Mouse (Mus musculus) adrenal gland, postnatal 25 days (tissue): Measurements from ENCODE around the gene Palm2. TPM values are rescaled to one million over a fixed set of nuclear protein-coding genes. Genes with fewer than 3 reads are reported as not detected.
A peak's percentile ranks its signal among the peaks of the same experiment; 100 is the strongest.

ENCODE experiments used
- DNase-seq: peaks from one replicate; pipeline ENCODE4 v3.0.0; 2021; ENCODE audit warnings: mixed read lengths
- total RNA-seq: library from RNA; stranded (reverse); gene quantifications from 2 replicates; pipeline ENCODE4 v1.2.3, GENCODE M21; 2021

Palm2 gene
- total RNA-seq, 1 experiment from 2014 or later: 84.0 TPM

GRCm38 (mm10) chr4:57514003-57514937, 80.2 kb downstream of the Palm2 start:
- DNase-seq: no peak

DNA sequence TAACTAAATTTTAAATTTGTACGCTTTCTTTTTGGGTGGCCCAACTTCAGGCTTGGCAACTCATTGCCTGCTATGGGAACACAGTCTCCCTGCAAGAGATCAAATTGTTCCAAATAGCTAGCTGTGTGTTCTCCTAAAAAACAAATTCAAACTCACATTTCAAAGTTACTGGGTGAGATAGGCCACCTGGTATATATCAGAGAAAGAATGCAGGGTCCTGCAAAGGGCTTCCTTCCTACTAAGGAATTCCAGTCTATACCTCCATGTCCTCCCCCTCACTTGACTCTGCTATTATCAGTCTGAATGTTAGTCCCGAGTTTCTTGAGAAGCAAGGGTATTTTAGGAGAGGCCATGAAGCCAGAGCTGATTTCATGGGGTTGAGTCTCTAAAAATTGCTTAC, 81.3 kb downstream of the Palm2 start:
- no peak for DNase-seq

GRCm38 (mm10) chr4:57523456-57523855, 89.4 kb downstream of the Palm2 start:
- DNase-seq: no peak

GRCm38 (mm10) chr4:57524461-57524860, 90.4 kb downstream of the Palm2 start:
- no peak for DNase-seq

DNA sequence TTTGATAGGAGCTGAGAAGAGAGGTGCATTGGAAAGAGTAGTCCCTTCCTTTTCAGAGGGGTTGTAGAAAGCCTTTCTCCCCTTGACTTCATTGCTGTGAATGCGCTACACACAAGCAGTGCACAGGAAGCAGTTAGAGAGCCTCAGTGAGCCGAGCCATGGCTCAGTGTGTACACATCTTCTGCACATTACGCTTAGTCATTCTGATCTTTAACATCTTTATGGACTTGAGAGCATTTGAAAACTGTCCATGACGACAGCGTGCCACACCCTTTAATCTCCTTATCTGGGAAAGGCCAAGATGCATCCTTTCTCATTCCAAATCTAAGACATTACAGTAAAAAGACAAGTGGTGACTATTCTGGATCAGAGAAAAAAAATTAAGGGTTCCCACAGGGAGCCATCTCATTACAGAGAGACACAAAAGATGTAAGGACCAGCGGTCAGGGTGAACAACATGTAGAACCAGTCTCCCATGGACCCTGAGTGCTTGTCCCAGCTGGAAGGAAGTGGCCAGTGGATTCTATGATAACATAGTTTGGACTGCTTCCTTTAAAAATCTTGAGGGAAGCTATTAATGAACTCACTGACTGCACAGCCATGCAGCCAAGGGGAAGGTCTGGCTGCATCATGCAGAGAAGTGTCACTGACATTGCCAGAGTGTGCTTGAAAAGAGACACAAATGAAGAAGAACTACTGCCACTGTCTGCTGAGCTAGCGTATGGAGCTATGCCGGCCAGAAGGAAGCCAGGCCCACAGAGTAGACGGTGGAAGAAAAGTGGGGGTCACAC, 91.4 kb downstream of the Palm2 start:
- no peak for DNase-seq

- DNase-seq: no peak
These were observed 94.2 kb downstream of the Palm2 start for GRCm38 (mm10) chr4:57528296-57528695.

- DNase-seq: no peak
These were observed 99.6 kb downstream of the Palm2 start for GRCm38 (mm10) chr4:57533686-57534085.

- no peak for DNase-seq
These were observed 100.2 kb downstream of the Palm2 start for GRCm38 (mm10) chr4:57534232-57534631.

GRCm38 (mm10) chr4:57535087-57535486, 101.0 kb downstream of the Palm2 start:
- DNase-seq: no peak

DNA sequence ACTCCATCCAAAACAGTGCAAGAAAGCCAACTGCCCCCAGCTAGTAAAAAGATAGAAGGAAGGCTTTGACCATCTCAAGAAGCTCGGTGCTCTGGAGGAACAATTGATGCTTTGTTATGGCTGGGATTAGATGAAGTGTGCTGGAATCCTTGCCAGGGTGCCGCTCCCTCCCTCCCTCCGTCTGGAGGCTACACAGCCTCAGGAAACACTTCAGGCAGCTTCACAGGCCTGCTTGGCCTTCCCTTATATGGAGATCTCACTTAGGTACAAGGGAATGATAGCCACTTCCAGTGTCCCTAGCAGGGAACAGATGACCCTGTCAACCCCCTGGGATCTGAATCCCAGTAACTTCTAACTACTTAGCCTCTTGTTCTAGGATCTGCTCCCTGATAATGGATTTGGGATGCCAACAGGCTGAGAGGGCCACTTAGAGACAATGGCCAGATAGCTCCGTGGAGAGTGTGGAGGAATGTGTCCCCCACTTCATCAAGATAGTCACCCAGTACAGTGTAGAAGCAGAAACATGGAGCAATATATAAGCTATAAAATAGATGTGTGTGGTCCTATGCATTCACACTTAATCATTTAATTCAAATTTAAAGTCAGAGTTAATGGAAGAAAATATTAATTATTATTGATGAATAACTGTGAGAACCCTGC, 104.1 kb downstream of the Palm2 start:
- no peak for DNase-seq

GRCm38 (mm10) chr4:57543692-57544256, 109.7 kb downstream of the Palm2 start:
- no peak for DNase-seq

DNA sequence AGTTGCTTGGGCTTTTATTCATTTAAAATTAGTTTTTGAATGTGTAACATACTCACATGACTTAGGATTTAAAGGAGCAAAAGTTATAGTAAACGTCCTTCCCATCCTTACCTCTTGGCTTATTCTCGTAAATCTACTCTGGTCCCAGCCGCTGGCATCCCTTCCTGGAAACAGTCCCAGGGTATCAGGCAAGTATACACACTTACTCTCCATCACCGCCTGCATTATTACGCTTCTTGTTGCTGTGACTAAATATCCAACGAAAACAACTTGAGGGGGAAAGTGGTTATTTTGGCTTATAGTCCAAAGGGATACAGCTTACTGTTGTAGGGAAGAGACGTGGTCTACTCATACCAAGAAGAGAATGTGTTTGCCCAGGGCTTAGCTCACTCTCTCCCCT, 113.7 kb downstream of the Palm2 start:
- DNase-seq: no peak

DNA sequence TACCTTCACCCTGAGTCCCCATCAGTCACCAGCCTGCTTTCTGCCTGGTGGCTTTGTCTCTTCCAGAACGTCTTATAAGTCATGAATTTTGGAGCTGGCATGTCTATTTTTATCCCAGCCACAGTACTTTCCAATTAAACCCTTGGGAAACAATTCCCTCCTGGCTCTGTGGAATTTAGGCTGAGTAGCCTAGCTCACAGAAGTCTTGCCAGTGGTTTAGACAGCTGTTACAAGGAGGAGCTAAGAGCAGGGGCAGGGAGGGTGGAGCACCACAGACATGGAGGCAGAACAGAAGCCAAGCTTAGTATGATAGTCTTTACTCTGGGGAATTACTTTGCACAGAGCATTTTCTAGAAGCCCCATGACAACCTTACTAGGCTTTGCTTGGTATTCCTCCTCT, 116.2 kb downstream of the Palm2 start:
- no peak for DNase-seq

- DNase-seq: no peak
These were observed 123.1 kb downstream of the Palm2 start for GRCm38 (mm10) chr4:57557102-57557501.

GRCm38 (mm10) chr4:57559438-57559837, 125.4 kb downstream of the Palm2 start:
- DNase-seq: no peak

- DNase-seq: no peak
These were observed 126.0 kb downstream of the Palm2 start for GRCm38 (mm10) chr4:57560010-57560409.

GRCm38 (mm10) chr4:57561055-57561454, 127.0 kb downstream of the Palm2 start:
- DNase-seq: no peak

GRCm38 (mm10) chr4:57565283-57565682, 131.2 kb downstream of the Palm2 start:
- no peak for DNase-seq

DNA sequence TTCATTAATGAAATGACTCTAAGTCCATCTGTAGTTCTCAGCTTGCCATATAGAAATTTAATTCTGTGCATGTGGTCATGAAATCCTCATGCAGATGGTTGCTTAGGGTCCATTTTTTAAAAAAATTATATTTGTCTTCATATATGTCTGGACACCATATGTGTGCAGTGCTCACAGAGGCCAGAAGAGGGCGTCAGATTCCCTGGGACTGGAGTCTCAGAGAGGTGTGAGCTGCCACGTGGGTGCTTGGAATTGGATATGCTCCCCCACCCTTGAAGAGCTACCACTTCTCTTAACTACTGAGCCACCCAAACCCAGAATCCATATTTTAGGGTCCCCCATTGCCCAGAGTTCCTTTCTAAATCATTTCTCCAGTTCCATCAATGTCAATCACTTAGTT, 131.8 kb downstream of the Palm2 start:
- DNase-seq: no peak

DNA sequence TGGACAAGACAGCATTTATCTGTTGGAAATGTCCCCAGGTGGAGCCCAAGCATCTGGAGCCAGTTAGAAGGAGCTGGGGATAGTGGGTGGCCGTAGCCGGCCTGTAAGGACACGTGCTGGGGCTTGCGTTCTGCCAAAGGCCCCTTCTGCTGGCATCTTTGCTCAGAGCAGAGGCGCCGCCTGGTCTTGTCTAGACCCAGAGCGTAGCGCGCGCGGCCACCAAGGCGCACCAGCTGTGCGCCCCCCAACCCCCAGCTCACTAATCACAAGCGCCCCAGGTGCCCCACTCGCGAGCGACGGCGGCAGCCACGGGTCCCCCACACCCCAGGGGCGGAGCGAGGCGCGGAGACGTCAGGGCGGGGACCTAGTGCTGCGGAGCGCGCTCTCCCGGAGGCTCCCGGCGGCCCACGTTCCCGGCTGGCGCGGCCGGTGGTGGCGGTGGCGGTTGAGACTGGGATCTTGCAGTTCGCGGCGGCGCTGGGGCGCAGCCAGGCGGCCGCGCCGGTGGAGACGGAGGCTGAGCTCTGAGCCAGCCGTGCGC, 133.7 kb downstream of the Palm2 start, which contains the start of gene Pakap:
Gene Pakap, plus strand, starts transcription at position 514 of the 541 bp plus-strand sequence.
- peak; percentile 85 for DNase-seq

DNA sequence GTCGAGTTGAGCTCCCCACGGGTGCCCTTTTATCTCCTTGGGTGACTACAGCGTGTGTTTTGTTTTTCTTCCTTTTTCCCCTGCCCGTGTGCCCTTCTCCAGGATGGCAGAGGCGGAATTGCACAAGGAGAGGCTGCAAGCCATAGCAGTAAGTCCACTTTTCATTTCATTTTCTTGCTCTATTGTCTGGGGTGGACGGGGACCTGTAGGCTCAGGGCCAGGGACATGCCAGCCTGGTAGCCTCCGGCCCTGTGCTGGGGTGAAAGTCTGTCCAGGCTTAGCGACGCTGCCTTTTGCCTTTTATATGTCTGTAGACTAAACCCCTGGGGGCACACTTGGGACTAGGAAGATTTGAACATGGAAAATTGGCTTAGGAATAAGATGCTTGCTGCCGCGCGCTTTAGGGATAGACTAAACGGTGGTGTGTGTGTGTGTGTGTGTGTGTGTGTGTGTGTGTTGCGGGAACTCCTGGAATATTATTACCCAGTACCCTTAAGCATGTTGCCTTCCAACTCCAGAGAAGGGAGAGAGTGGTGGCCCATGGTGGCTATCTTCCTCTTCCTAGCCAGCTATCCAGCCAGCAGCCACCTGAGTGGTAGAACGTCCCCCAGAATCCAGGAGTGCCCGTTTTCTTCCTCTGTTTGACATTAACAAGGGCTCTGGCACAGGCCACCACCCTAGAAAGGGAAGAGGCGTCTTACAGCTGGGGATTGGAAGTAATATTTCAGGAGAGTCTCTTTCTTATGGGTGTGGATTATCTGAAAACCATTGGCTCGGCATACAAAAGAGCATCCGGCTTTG, 134.4 kb downstream of the Palm2 start:
- no peak for DNase-seq
